Mouse (Mus musculus) spleen, adult 10 weeks (tissue): Measurements from ENCODE around the gene Gpr146. TPM values are rescaled to one million over a fixed set of nuclear protein-coding genes. Genes with fewer than 3 reads are reported as not detected.

Experiments used
- polyA plus RNA-seq: library from polyadenylated mRNA; stranded (reverse); fragments of 350-450 nt; fragmentation: Illumina TruSeq; extraction: RNeasy Lipid Tissue Mini Kit (QIAGEN cat#74804); gene quantifications from one replicate; pipeline ENCODE4 v1.2.3, GENCODE M21; 2015; ENCODE audit warnings: low replicate concordance; ENCODE audit not compliant: insufficient read depth

The Gpr146 gene
- 17.8 TPM for polyA plus RNA-seq

DNA sequence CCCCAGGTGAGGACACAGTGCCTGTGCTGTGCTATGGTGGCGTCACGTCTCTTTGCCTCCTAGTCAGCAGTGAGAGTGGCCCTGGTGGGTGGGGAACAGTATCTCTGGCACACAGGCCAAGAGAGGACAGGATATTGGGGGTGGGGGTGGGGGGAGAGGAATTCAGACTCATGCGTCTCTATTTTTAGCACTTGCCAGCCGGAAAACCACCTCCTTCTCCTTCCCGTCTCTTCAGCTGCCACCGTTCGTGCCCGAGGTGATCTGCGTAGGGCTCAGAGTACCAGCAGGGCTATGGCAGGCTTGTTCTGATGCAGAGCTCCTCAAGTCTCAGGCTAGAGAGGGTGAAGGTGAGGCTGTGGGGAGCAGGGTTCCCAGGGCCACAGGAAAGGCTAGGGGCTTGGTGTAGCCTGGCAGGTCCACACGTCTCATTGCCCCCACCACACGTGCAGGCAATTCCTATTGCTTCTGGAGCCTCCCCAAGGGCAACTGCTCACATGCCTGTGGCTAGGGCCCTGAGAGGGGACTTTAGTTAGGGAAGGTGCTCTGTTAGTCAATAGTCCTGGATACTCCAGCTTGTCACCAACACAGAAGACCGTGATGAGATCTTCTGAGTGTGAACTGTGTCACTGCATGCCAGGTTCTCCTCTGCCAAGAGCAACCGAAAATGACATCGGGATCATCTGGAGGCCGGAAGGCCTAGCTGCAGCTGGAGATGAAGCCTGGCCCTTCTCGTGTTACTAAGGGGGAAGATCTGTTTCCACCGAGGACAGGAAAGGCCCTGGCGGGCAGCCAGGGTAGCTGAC is at the start of gene Gpr146:
Gene Gpr146, plus strand, starts transcription at position 230 of the 803 bp plus-strand sequence.

DNA sequence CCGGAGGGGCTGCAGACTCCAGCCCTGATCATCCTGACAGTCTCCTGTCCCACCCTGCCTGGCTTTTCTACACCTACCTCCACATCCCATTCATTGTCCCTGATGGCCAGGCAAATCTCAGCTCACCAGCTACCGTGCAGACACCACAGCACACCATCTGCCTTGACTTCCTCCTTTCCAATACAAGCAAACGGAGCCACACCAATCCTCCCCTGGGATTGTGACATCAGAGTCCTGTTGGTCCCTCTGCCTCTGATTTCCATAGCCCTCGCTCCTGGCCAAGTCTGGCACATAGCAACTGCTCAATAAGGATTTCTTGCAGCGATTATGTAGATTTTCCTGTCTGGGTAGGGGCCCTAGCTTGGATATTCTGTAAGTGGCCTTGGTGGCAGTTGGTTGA is 26.4 kb upstream of the Gpr146 start, which contains the start of gene Cox19:
Gene Cox19, minus strand, starts transcription at position 285 of the 400 bp plus-strand sequence.

DNA sequence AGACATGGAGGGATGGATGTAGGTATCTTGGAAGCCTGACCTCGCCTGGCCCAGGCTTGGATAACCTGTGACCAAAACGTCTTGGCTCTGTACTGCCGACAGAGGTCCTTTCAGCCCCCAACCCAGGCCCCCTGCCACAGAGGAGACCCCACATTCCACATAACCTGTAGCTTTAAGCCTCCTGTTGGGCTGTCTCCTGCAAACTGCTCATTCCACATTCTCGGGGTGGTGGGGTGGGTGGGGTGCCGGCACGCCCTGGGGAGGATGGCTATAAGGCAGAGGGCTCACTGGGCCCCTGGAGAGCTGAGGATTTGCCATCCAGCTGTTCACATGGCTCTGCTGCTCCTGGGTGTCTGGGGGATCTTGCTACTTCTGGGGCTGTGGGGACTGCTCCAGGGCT is 25.2 kb upstream of the Gpr146 start, which contains the start of gene Cyp2w1:
Gene Cyp2w1, plus strand, starts transcription at position 301 of the 400 bp plus-strand sequence.

DNA sequence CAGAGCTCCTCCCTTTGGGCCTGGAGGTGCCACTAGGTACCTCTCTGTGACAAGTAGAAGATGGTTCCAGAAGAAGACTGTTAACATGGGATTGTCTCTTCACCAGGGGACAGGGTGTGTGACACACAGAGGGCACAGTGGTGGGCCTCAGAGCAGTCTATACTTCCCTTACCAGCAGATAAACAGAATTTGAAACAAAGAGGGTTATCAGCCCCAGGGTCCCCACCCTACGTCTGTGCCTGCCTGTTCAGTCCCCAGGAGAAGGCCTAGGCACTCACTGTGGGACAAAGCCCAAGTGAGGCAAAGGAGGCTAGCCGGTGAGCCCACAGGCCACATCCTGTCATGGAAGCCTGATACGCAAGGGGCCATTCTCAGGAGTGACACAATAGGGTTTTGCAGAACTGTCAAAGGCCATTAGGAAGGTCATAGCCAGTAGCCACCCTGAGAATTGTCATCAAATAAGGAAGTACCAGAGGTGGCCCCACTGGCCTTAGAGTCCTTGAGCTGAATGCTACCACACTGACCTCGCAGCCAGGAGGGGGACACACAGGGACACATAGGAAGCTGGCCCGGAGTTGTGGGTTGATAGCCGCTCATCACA is 27.4 kb downstream of the Gpr146 start, which contains the start of gene C130050O18Rik:
Gene C130050O18Rik, plus strand, starts transcription at position 480 of the 601 bp plus-strand sequence.

DNA sequence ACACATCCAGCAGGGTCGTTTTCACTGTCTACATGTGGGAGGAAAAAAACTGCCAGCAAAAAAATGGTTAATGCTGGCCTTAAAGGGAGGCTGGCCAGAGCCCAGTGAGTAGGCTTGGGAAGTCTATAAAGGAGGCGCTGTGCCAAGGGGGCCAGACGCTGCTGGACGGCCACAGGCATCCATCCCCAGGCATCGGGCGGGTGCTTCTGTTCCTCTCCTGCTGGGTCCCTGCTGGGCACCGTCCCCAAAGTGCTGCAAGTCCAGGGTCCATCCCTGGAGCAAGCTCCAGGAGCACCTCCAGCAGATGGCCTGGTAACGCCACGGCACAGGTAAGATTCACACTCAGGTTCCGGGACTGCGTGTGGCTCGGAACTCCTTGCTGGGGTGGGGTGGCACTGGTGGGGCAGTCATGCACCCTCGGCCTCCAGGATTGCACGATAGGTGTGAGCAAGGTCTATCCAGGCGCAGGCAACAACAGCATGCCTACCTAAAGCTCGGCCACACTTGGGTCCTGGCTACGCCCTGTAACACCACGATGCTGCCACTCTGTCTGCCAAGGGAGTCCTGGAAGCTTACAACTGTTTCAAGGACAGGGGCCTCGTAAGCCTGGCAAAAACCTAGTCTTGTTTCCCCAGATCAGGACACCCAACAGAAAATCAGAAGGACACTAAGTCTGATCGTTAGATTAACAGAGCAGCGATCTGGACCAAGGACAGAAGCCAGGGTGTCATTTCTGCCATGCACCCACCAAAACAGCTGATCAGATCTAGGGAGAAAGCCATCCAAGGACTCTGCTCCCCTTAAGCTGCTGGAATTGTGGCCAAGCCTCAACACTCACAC is 45.7 kb downstream of the Gpr146 start, which contains the start of gene Gper1:
Gene Gper1, plus strand, starts transcription at position 126 of the 840 bp plus-strand sequence.

Other genes with a start within 250 kb of the Gpr146 start
- gene Prkar1b, start 227.7 kb upstream of the Gpr146 start, polyA plus RNA-seq: 5.1 TPM
- gene Dnaaf5, start 227.5 kb upstream of the Gpr146 start, polyA plus RNA-seq: 4.6 TPM
- 34.8 TPM for gene Sun1, start 177.1 kb upstream of the Gpr146 start, polyA plus RNA-seq
- 30.9 TPM for gene Get4, start 125.4 kb upstream of the Gpr146 start, polyA plus RNA-seq
- gene Adap1, start 52.1 kb upstream of the Gpr146 start, polyA plus RNA-seq: 9.5 TPM
- 20.6 TPM for gene Cox19, start 26.3 kb upstream of the Gpr146 start, polyA plus RNA-seq
- not detected for gene Cyp2w1, start 25.1 kb upstream of the Gpr146 start, polyA plus RNA-seq
- gene C130050O18Rik, start 27.6 kb downstream of the Gpr146 start, polyA plus RNA-seq: 2.8 TPM
- 0.23 TPM for gene Gper1, start 45.5 kb downstream of the Gpr146 start, polyA plus RNA-seq
- 4.0 TPM for gene 3110082I17Rik, start 82.8 kb downstream of the Gpr146 start, polyA plus RNA-seq
- gene Zfand2a, start 106.9 kb downstream of the Gpr146 start, polyA plus RNA-seq: 9.4 TPM
- not detected for gene Uncx, start 165.8 kb downstream of the Gpr146 start, polyA plus RNA-seq